Mouse (Mus musculus): ENCODE results near the gene Macrod1. TPM values are rescaled to one million over a fixed set of nuclear protein-coding genes. Genes with fewer than 3 reads are reported as not detected.

Gene Macrod1
- polyA plus RNA-seq, 1 experiment from 2014 or later, result 22.1 TPM

GRCm38 (mm10) chr19:7106566-7106965 lies 50.0 kb downstream of the Macrod1 start:
- H3K4me2 ChIP-seq (replicated peaks), result no peak overlapping the region
- no peaks in the 10 kb centered on the region for H3K36me3 ChIP-seq
- 87% methylated on average over 2 of the region's 2 CpGs for WGBS
- no peaks in the 10 kb centered on the region for H3K9me3 ChIP-seq (replicated peaks)
- ATAC-seq (ENCODE audit: insufficient number of reproducible peaks, low FRiP score, low TSS enrichment, low read depth), result no peak
- H3K27ac ChIP-seq (replicated peaks), result no peak overlapping the region
- no peak overlapping the region for H3K4me3 ChIP-seq (replicated peaks)
- peaks cover 59% of the 10 kb centered on the region for H3K4me1 ChIP-seq
- no peaks in the 10 kb centered on the region for H3K27me3 ChIP-seq
- H3K9ac ChIP-seq, result no peak overlapping the region

GRCm38 (mm10) chr19:7107174-7107573 lies 50.6 kb downstream of the Macrod1 start:
- Histone ChIP-seq H3K4me1 (peaks cover 61% of the 10 kb centered on the region), H3K27ac (replicated peaks) (no peak overlapping the region), H3K4me2 (replicated peaks) (no peak overlapping the region), H3K27me3 (no peaks in the 10 kb centered on the region), H3K9me3 (replicated peaks) (no peaks in the 10 kb centered on the region), H3K36me3 (no peaks in the 10 kb centered on the region), H3K9ac (no peak overlapping the region), H3K4me3 (replicated peaks) (no peak overlapping the region)
- 78% methylated on average over 4 of the region's 4 CpGs for WGBS
- ATAC-seq (ENCODE audit: insufficient number of reproducible peaks, low FRiP score, low TSS enrichment, low read depth), result no peak

GRCm38 (mm10) chr19:7108114-7108905 lies 51.7 kb downstream of the Macrod1 start:
- Histone ChIP-seq H3K4me3 (replicated peaks) (no peak overlapping the region), H3K4me2 (replicated peaks) (no peak overlapping the region), H3K4me1 (peaks cover 65% of the 10 kb centered on the region), H3K27me3 (no peaks in the 10 kb centered on the region), H3K9ac (no peak overlapping the region), H3K27ac (replicated peaks) (no peak overlapping the region), H3K9me3 (replicated peaks) (no peaks in the 10 kb centered on the region), H3K36me3 (no peaks in the 10 kb centered on the region)
- WGBS, result 56% methylated on average over 6 of the region's 6 CpGs
- no peak for ATAC-seq (ENCODE audit: insufficient number of reproducible peaks, low FRiP score, low TSS enrichment, low read depth)

GRCm38 (mm10) chr19:7110097-7110496 lies 53.5 kb downstream of the Macrod1 start:
- Histone ChIP-seq H3K4me3 (replicated peaks) (no peak overlapping the region), H3K4me2 (replicated peaks) (no peak overlapping the region), H3K36me3 (no peaks in the 10 kb centered on the region), H3K4me1 (peaks cover 62% of the 10 kb centered on the region), H3K9ac (no peak overlapping the region), H3K9me3 (replicated peaks) (no peaks in the 10 kb centered on the region), H3K27ac (replicated peaks) (peak overlapping the region; percentile 40; the same call in 1 of the 2 replicates), H3K27me3 (no peaks in the 10 kb centered on the region)
- WGBS, result 23% methylated on average over 5 of the region's 5 CpGs
- no peak for ATAC-seq (ENCODE audit: insufficient number of reproducible peaks, low FRiP score, low TSS enrichment, low read depth)

GRCm38 (mm10) chr19:7110875-7111274 lies 54.3 kb downstream of the Macrod1 start:
- ATAC-seq (ENCODE audit: insufficient number of reproducible peaks, low FRiP score, low TSS enrichment, low read depth), result no peak
- WGBS, result 25% methylated on average over 6 of the region's 6 CpGs
- Histone ChIP-seq H3K36me3 (no peaks in the 10 kb centered on the region), H3K27ac (replicated peaks) (peak overlapping the region; percentile 40; the same call in 1 of the 2 replicates), H3K4me3 (replicated peaks) (no peak overlapping the region), H3K27me3 (no peaks in the 10 kb centered on the region), H3K4me1 (peaks cover 60% of the 10 kb centered on the region), H3K9me3 (replicated peaks) (no peaks in the 10 kb centered on the region), H3K9ac (no peak overlapping the region), H3K4me2 (replicated peaks) (no peak overlapping the region)

GRCm38 (mm10) chr19:7111309-7111708 lies 54.7 kb downstream of the Macrod1 start:
- H3K9ac ChIP-seq, result no peak overlapping the region
- H3K4me2 ChIP-seq (replicated peaks), result no peak overlapping the region
- no peaks in the 10 kb centered on the region for H3K9me3 ChIP-seq (replicated peaks)
- no peaks in the 10 kb centered on the region for H3K36me3 ChIP-seq
- peaks cover 60% of the 10 kb centered on the region for H3K4me1 ChIP-seq
- WGBS, result 77% methylated on average over 6 of the region's 6 CpGs
- no peak for ATAC-seq (ENCODE audit: insufficient number of reproducible peaks, low FRiP score, low TSS enrichment, low read depth)
- H3K4me3 ChIP-seq (replicated peaks), result no peak overlapping the region
- H3K27me3 ChIP-seq, result no peaks in the 10 kb centered on the region
- H3K27ac ChIP-seq (replicated peaks), result no peak overlapping the region

- ATAC-seq (ENCODE audit: insufficient number of reproducible peaks, low FRiP score, low TSS enrichment, low read depth), result no peak
- peaks cover 63% of the 10 kb centered on the region for H3K4me1 ChIP-seq
- H3K4me2 ChIP-seq (replicated peaks), result no peak overlapping the region
- no peaks in the 10 kb centered on the region for H3K9me3 ChIP-seq (replicated peaks)
- H3K27ac ChIP-seq (replicated peaks), result no peak overlapping the region
- no peak overlapping the region for H3K4me3 ChIP-seq (replicated peaks)
- H3K27me3 ChIP-seq, result no peaks in the 10 kb centered on the region
- H3K9ac ChIP-seq, result no peak overlapping the region
- WGBS, result 87% methylated on average over 4 of the region's 4 CpGs
- no peaks in the 10 kb centered on the region for H3K36me3 ChIP-seq
These were observed 55.1 kb downstream of the Macrod1 start for GRCm38 (mm10) chr19:7111710-7112109.

- Histone ChIP-seq H3K4me1 (peaks cover 69% of the 10 kb centered on the region), H3K4me2 (replicated peaks) (no peak overlapping the region), H3K27ac (replicated peaks) (no peak overlapping the region), H3K36me3 (no peaks in the 10 kb centered on the region), H3K4me3 (replicated peaks) (no peak overlapping the region), H3K9ac (no peak overlapping the region), H3K9me3 (replicated peaks) (no peaks in the 10 kb centered on the region), H3K27me3 (no peaks in the 10 kb centered on the region)
- WGBS, result 43% methylated on average over 3 of the region's 3 CpGs
- ATAC-seq (ENCODE audit: insufficient number of reproducible peaks, low FRiP score, low TSS enrichment, low read depth), result no peak
These were observed 56.0 kb downstream of the Macrod1 start for GRCm38 (mm10) chr19:7112628-7113027.

GRCm38 (mm10) chr19:7113574-7113973 lies 57.0 kb downstream of the Macrod1 start:
- Histone ChIP-seq H3K36me3 (no peaks in the 10 kb centered on the region), H3K4me3 (replicated peaks) (no peak overlapping the region), H3K9me3 (replicated peaks) (no peaks in the 10 kb centered on the region), H3K27ac (replicated peaks) (peak overlapping the region; percentile 22; the same call in 1 of the 2 replicates), H3K4me1 (peaks cover 68% of the 10 kb centered on the region), H3K27me3 (peaks cover 3% of the 10 kb centered on the region; the same call in 1 of the 2 replicates), H3K9ac (no peak overlapping the region), H3K4me2 (replicated peaks) (no peak overlapping the region)
- ATAC-seq (ENCODE audit: insufficient number of reproducible peaks, low FRiP score, low TSS enrichment, low read depth), result no peak
- 31% methylated on average over 13 of the region's 14 CpGs for WGBS

GRCm38 (mm10) chr19:7116038-7116731 lies 59.6 kb downstream of the Macrod1 start:
- no peak for ATAC-seq (ENCODE audit: insufficient number of reproducible peaks, low FRiP score, low TSS enrichment, low read depth)
- Histone ChIP-seq H3K27ac (replicated peaks) (no peak overlapping the region), H3K27me3 (peaks cover 3% of the 10 kb centered on the region; the same call in 1 of the 2 replicates), H3K4me1 (peaks cover 49% of the 10 kb centered on the region), H3K9me3 (replicated peaks) (no peaks in the 10 kb centered on the region), H3K36me3 (no peaks in the 10 kb centered on the region), H3K4me2 (replicated peaks) (no peak overlapping the region), H3K4me3 (replicated peaks) (no peak overlapping the region), H3K9ac (no peak overlapping the region)
- WGBS, result 86% methylated on average over 4 of the region's 4 CpGs

- ATAC-seq (ENCODE audit: insufficient number of reproducible peaks, low FRiP score, low TSS enrichment, low read depth), result no peak
- Histone ChIP-seq H3K4me1 (peaks cover 43% of the 10 kb centered on the region), H3K9ac (no peak overlapping the region), H3K36me3 (no peaks in the 10 kb centered on the region), H3K9me3 (replicated peaks) (no peaks in the 10 kb centered on the region), H3K27ac (replicated peaks) (no peak overlapping the region), H3K4me3 (replicated peaks) (no peak overlapping the region), H3K27me3 (peaks cover 3% of the 10 kb centered on the region; the same call in 1 of the 2 replicates), H3K4me2 (replicated peaks) (no peak overlapping the region)
- 32% methylated on average over 4 of the region's 4 CpGs for WGBS
These were observed 60.5 kb downstream of the Macrod1 start for GRCm38 (mm10) chr19:7117141-7117540.

All from embryonic facial prominence, embryonic 15.5 days (tissue).